Mouse (Mus musculus) neural tube, embryonic 14.5 days (tissue): ENCODE data around the gene Tbxa2r. TPM values are rescaled to one million over a fixed set of nuclear protein-coding genes. Genes with fewer than 3 reads are reported as not detected.

Experiments
- ATAC-seq: fragments of 200-750 bp; cut with Nextera tagmentation; 2 replicates; pipeline ENCODE4 v1.8.0; 2017; ENCODE audit warnings: low read depth, mild to moderate bottlenecking, moderate TSS enrichment, moderate library complexity
- H3K27ac ChIP-seq: fragments of 300-500 bp; sonication (generic); 2 replicates; pipeline ENCODE4 v1.5.1; 2014; ENCODE audit warnings: low read depth, mild to moderate bottlenecking, control low read depth, low read length, moderate library complexity, mixed read lengths
- H3K27me3 ChIP-seq: fragments of 300-500 bp; sonication (generic); 2 replicates; pipeline ENCODE4 v1.6.1; 2014; ENCODE audit warnings: low read length; ENCODE audit not compliant: control insufficient read depth, insufficient read depth
- H3K36me3 ChIP-seq: fragments of 300-500 bp; sonication (generic); 2 replicates; pipeline ENCODE4 v1.6.1; 2014; ENCODE audit warnings: low read length, mixed read lengths; ENCODE audit not compliant: control insufficient read depth, insufficient read depth
- H3K4me1 ChIP-seq: fragments of 300-500 bp; sonication (generic); 2 replicates; pipeline ENCODE4 v1.6.1; 2014; ENCODE audit warnings: low read length; ENCODE audit not compliant: control insufficient read depth, insufficient read depth
- H3K4me2 ChIP-seq: fragments of 300-500 bp; sonication (generic); 2 replicates; pipeline ENCODE4 v1.6.1; 2014; ENCODE audit warnings: mild to moderate bottlenecking, low read depth, low read length, control low read depth
- H3K4me3 ChIP-seq: fragments of 300-500 bp; sonication (generic); 2 replicates; pipeline ENCODE4 v1.5.1; 2014; ENCODE audit warnings: low read depth, low read length, control low read depth, mixed read lengths
- H3K9ac ChIP-seq: fragments of 300-500 bp; sonication (generic); replicated peaks from 2 replicates; pipeline ENCODE4 v1.6.1; 2014; ENCODE audit warnings: low read depth, mild to moderate bottlenecking, control low read depth, low read length, mixed read lengths
- H3K9me3 ChIP-seq: fragments of 300-500 bp; sonication (generic); 2 replicates; pipeline ENCODE4 v1.6.1; 2016; ENCODE audit warnings: low read length; ENCODE audit not compliant: control insufficient read depth
- WGBS: fragments of 180-500 bp; shearing (Covaris S2); extraction: QIAGEN DNeasy Blood & Tissue Kit; methylation state at CpG from one replicate; pipeline ENCODE4 v1.1.7; 2014; 5-methylcytosine and 5-hydroxymethylcytosine counted together
- polyA plus RNA-seq: library from polyadenylated mRNA; unstranded; fragments of >200 nt; fragmentation: Nextera tagmentation; extraction: Ambion mirVana; gene quantifications from 2 replicates; pipeline ENCODE4 v1.2.1, GENCODE M21; 2014

Tbxa2r gene
- polyA plus RNA-seq, 1 experiment from 2014 or later, result 1.9 TPM

DNA sequence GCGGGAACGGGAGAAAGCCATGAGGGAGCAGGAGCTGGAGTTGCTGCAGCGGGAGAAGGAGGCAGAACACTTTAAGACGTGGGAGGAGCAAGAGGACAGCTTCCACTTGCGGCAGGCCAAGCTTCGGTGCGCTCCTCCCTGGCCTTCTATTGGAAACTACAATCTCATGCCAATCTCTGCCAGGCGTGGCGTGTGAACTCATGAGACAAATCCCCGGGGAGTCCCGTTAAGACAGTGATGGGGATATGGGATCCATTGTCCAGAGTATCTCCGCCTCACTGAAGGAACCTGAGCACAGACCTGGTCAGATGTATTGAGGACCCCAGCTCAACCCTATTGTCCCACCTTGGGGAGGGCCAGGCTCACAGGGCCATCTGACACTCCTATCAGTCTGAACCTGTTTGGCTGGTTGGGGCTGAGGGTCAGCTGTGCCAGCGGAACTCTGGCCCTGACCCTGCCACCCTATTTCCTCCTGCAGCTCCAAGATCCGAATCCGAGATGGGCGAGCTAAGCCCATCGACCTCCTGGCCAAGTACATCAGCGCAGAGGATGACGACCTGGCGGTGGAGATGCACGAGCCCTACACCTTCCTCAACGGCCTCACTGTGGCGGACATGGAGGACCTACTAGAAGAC lies 5.3 kb upstream of the Tbxa2r start:
- no peak overlapping the region for H3K27ac ChIP-seq
- peaks cover 50% of the 10 kb centered on the region for H3K36me3 ChIP-seq
- no peak overlapping the region for H3K4me2 ChIP-seq
- no peak overlapping the region for H3K4me3 ChIP-seq
- WGBS, result 95% methylated on average over 23 of the region's 23 CpGs
- H3K9ac ChIP-seq, result 0 out of 2 replicates have a peak overlapping the region, but pooled peaks have one; percentile 11
- H3K27me3 ChIP-seq, result 0 out of 2 replicates have a peak, but pooled peaks cover 2% of the 10 kb centered on the region
- peaks cover 19% of the 10 kb centered on the region for H3K4me1 ChIP-seq
- H3K9me3 ChIP-seq, result no peaks in the 10 kb centered on the region
- ATAC-seq, result no peak

- peaks cover 16% of the 10 kb centered on the region for H3K4me1 ChIP-seq
- no peak overlapping the region for H3K27ac ChIP-seq
- H3K4me3 ChIP-seq, result no peak overlapping the region
- 0 out of 2 replicates have a peak overlapping the region, but pooled peaks have one; percentile 11 for H3K9ac ChIP-seq
- H3K36me3 ChIP-seq, result peaks cover 44% of the 10 kb centered on the region
- H3K4me2 ChIP-seq, result no peak overlapping the region
- no peaks in the 10 kb centered on the region for H3K9me3 ChIP-seq
- WGBS, result 96% methylated on average over 18 of the region's 18 CpGs
- ATAC-seq, result no peak
- 0 out of 2 replicates have a peak, but pooled peaks cover 2% of the 10 kb centered on the region for H3K27me3 ChIP-seq
Observed at GRCm38 (mm10) chr10:81323791-81324530, 4.6 kb upstream of the Tbxa2r start.

DNA sequence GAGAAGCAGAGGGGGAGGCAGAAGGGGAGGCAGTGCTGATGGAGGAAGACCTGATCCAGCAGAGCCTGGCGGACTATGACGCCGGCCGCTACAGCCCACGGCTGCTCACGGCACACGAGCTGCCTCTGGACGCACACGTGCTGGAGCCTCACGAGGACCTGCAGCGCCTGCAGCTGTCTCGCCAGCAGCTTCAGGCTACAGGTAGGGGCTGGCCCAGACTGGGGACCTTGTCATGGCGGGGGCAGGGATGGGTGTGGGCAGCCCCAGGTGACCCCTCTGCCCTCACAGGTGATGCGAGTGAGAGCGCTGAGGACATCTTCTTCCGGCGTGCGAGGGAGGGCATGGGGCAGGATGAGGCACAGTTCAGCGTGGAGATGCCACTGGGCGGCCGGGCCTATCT lies 3.4 kb upstream of the Tbxa2r start:
- Histone ChIP-seq H3K9me3 (no peaks in the 10 kb centered on the region), H3K4me3 (no peak overlapping the region), H3K9ac (no peak overlapping the region), H3K27ac (no peak overlapping the region), H3K36me3 (peaks cover 44% of the 10 kb centered on the region), H3K27me3 (0 out of 2 replicates have a peak, but pooled peaks cover 2% of the 10 kb centered on the region), H3K4me1 (peaks cover 6% of the 10 kb centered on the region), H3K4me2 (no peak overlapping the region)
- WGBS, result 91% methylated on average over 21 of the region's 21 CpGs
- ATAC-seq, result no peak

DNA sequence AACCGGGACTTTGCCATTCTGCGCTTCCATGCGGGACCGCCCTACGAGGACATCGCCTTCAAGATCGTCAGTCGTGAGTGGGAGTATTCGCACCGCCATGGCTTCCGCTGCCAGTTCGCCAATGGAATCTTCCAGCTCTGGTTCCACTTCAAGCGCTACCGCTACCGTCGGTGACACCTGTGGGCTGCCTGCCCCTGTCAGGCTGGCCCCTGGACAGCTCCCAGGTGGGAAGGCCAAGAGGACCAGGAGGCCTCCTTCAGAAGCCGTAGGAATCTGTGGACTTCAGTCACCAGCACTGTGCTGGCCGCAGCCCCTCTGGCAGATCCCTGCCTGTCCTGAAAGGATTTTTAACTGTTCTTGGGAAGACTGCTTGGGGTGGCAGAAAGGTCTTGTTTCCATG lies 2.8 kb upstream of the Tbxa2r start:
- H3K27ac ChIP-seq, result no peak overlapping the region
- H3K9me3 ChIP-seq, result no peaks in the 10 kb centered on the region
- H3K9ac ChIP-seq, result no peak overlapping the region
- H3K4me2 ChIP-seq, result no peak overlapping the region
- H3K4me3 ChIP-seq, result no peak overlapping the region
- peaks cover 6% of the 10 kb centered on the region for H3K4me1 ChIP-seq
- peaks cover 44% of the 10 kb centered on the region for H3K36me3 ChIP-seq
- ATAC-seq, result no peak
- 96% methylated on average over 18 of the region's 18 CpGs for WGBS
- 0 out of 2 replicates have a peak, but pooled peaks cover 2% of the 10 kb centered on the region for H3K27me3 ChIP-seq

DNA sequence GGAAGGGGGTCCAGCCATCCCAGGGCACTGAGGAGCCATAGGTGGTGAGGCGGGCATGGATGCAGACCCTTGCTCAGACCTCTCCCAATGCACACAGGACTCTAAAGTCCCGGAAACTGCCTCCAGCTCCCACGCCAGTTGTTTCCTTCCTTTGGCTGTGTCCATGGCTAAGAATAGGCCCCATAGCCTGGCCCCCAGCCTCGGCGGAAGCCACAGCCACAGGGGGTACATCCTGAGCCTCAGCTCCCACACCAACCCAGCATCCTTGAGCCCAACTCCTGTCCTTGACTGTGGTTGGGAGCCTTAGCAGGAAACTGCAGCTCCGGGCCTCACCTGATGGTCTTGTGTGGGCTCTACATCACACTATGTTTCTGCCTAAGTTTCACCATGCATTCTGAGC lies 1.7 kb upstream of the Tbxa2r start:
- peaks cover 44% of the 10 kb centered on the region for H3K36me3 ChIP-seq
- no peak for ATAC-seq
- H3K27me3 ChIP-seq, result no peaks in the 10 kb centered on the region
- no peak overlapping the region for H3K4me2 ChIP-seq
- no peak overlapping the region for H3K9ac ChIP-seq
- H3K4me3 ChIP-seq, result no peak overlapping the region
- WGBS, result 79% methylated on average over 6 of the region's 6 CpGs
- H3K9me3 ChIP-seq, result no peaks in the 10 kb centered on the region
- peaks cover 3% of the 10 kb centered on the region for H3K4me1 ChIP-seq
- H3K27ac ChIP-seq, result no peak overlapping the region

GRCm38 (mm10) chr10:81327959-81328358 lies 572 bp upstream of the Tbxa2r start:
- Histone ChIP-seq H3K27ac (no peak overlapping the region), H3K36me3 (peaks cover 41% of the 10 kb centered on the region)

GRCm38 (mm10) chr10:81329194-81329975 lies 854 bp downstream of the Tbxa2r start:
- ATAC-seq, result no peak
- Histone ChIP-seq H3K4me2 (no peak overlapping the region), H3K27ac (no peak overlapping the region), H3K9ac (no peak overlapping the region), H3K27me3 (0 out of 2 replicates have a peak, but pooled peaks cover 4% of the 10 kb centered on the region), H3K4me1 (no peaks in the 10 kb centered on the region), H3K9me3 (no peaks in the 10 kb centered on the region), H3K4me3 (no peak overlapping the region), H3K36me3 (peaks cover 27% of the 10 kb centered on the region)
- 73% methylated on average over 10 of the region's 10 CpGs for WGBS

More at GRCm38 (mm10) chr10:81327959-81328358, 572 bp upstream of the Tbxa2r start:
- Histone ChIP-seq H3K4me2 (no peak overlapping the region), H3K4me3 (no peak overlapping the region), H3K27me3 (0 out of 2 replicates have a peak, but pooled peaks cover 4% of the 10 kb centered on the region), H3K9ac (no peak overlapping the region), H3K4me1 (no peaks in the 10 kb centered on the region), H3K9me3 (no peaks in the 10 kb centered on the region)
- 53% methylated on average over 2 of the region's 2 CpGs for WGBS
- ATAC-seq, result no peak

DNA sequence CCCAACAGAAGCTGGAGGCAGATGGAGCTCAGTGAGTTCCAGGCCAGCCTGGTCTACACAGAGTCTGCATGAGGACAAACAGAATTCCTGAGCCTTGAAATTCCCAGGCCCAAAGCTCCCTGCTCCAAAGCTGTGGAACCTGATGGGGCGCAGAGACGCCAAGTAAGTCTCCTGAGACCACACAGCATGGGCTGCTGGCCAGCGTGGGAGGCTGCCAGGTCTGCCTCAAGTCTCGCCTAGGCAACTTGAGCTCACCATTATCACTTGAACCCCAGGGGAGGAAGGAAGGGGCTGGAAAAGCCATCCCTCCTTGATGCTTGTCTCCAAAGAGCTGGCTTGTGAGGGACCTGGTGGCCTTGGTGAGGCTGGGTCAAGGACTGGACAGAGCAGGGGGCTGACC lies 1.5 kb downstream of the Tbxa2r start:
- H3K27ac ChIP-seq, result no peak overlapping the region
- H3K4me1 ChIP-seq, result no peaks in the 10 kb centered on the region
- no peak for ATAC-seq
- WGBS, result 62% methylated on average over 4 of the region's 4 CpGs
- 0 out of 2 replicates have a peak, but pooled peaks cover 4% of the 10 kb centered on the region for H3K27me3 ChIP-seq
- no peak overlapping the region for H3K4me2 ChIP-seq
- H3K9me3 ChIP-seq, result no peaks in the 10 kb centered on the region
- H3K4me3 ChIP-seq, result no peak overlapping the region
- H3K36me3 ChIP-seq, result peaks cover 21% of the 10 kb centered on the region
- H3K9ac ChIP-seq, result no peak overlapping the region
